Mouse (Mus musculus) liver, adult 2 months (tissue): ENCODE measurements at regions not wholly inside any gene's neighbourhood (a gene's known extent, or its start where the extent isn't known, plus 50 kb on each side); places are given as distances from the start of the nearest gene placed in this dataset.

Experiments
- CTCF ChIP-seq: fragments of 200-500 bp; IDR thresholded peaks from 2 replicates; pipeline ENCODE4 v1.5.1; 2011; ENCODE audit warnings: low read depth, low read length, control low read depth
- POLR2A ChIP-seq: fragments of 200-500 bp; IDR thresholded peaks from 2 replicates; pipeline ENCODE4 v1.6.1; 2011; ENCODE audit warnings: low read length, control low read depth; ENCODE audit not compliant: insufficient read depth; ENCODE audit errors: extremely low read depth

- TF ChIP-seq POLR2A (no peak), CTCF (no peak)
These were observed 441.9 kb upstream of the Gm6657 start for GRCm38 (mm10) chr12:77752181-77752580.
